8 mouse cellular contexts compared by ENCODE assay signal in genomic region chr6:85588568-85588967, GRCm38 (mm10). TPM values are rescaled to one million over a fixed set of nuclear protein-coding genes. Genes with fewer than 3 reads are reported as not detected.
DNase-seq lines count a peak whose midpoint lies in the region; ATAC-seq lines count a peak whose summit lies in the region.

No protein-coding gene starts in this region.

- no peaks in the 10 kb centered on the region for H3K27me3 ChIP-seq in liver, embryonic 11.5 days (replicated peaks; ENCODE audit: control insufficient read depth, insufficient read depth, low read length)
- H3K27me3 ChIP-seq in embryonic facial prominence, embryonic 12.5 days: no peaks in the 10 kb centered on the region
- no peaks in the 10 kb centered on the region for H3K27me3 ChIP-seq in intestine, embryonic 14.5 days (replicated peaks; ENCODE audit: control insufficient read depth, insufficient read depth, low read length)
- no peaks in the 10 kb centered on the region for H3K27me3 ChIP-seq in neural tube, embryonic 13.5 days

- peak overlapping the region; percentile 92 for H3K4me3 ChIP-seq in liver, embryonic 11.5 days (ENCODE audit: low read depth, low read length)
- peak overlapping the region; percentile 87 for H3K4me3 ChIP-seq in embryonic facial prominence, embryonic 12.5 days
- peak overlapping the region; percentile 90 for H3K4me3 ChIP-seq in intestine, embryonic 14.5 days (ENCODE audit: low read depth, low read length)
- peak overlapping the region; percentile 96 for H3K4me3 ChIP-seq in neural tube, embryonic 13.5 days

- no peaks in the 10 kb centered on the region for H3K9me3 ChIP-seq in liver, embryonic 11.5 days (ENCODE audit: control insufficient read depth, low read length)
- no peaks in the 10 kb centered on the region for H3K9me3 ChIP-seq in embryonic facial prominence, embryonic 12.5 days
- no peaks in the 10 kb centered on the region for H3K9me3 ChIP-seq in intestine, embryonic 14.5 days (ENCODE audit: control insufficient read depth, low read length)
- H3K9me3 ChIP-seq in neural tube, embryonic 13.5 days: no peaks in the 10 kb centered on the region

- H3K4me2 ChIP-seq in liver, embryonic 11.5 days: peak overlapping the region; percentile 83
- H3K4me2 ChIP-seq in embryonic facial prominence, embryonic 12.5 days (replicated peaks): peak overlapping the region; percentile 70
- peak overlapping the region; percentile 81 for H3K4me2 ChIP-seq in intestine, embryonic 14.5 days (ENCODE audit: low read length)
- H3K4me2 ChIP-seq in neural tube, embryonic 13.5 days: peak overlapping the region; percentile 71

- peak overlapping the region; percentile 85 for H3K9ac ChIP-seq in liver, embryonic 11.5 days (ENCODE audit: low read depth, low read length)
- peak overlapping the region; percentile 82 for H3K9ac ChIP-seq in embryonic facial prominence, embryonic 12.5 days
- H3K9ac ChIP-seq in intestine, embryonic 14.5 days (ENCODE audit: low read length): peak overlapping the region; percentile 79
- peak overlapping the region; percentile 87 for H3K9ac ChIP-seq in neural tube, embryonic 13.5 days

- H3K27ac ChIP-seq in liver, embryonic 11.5 days (ENCODE audit: low read depth, low read length): no peak overlapping the region
- H3K27ac ChIP-seq in embryonic facial prominence, embryonic 12.5 days: no peak overlapping the region
- H3K27ac ChIP-seq in intestine, embryonic 14.5 days (ENCODE audit: low read depth): no peak overlapping the region
- no peak overlapping the region for H3K27ac ChIP-seq in neural tube, embryonic 13.5 days (replicated peaks)

- H3K4me1 ChIP-seq in liver, embryonic 11.5 days (replicated peaks; ENCODE audit: control insufficient read depth, insufficient read depth, low read length): peaks cover 8% of the 10 kb centered on the region; the same call in 1 of the 2 replicates
- H3K4me1 ChIP-seq in embryonic facial prominence, embryonic 12.5 days: peaks cover 20% of the 10 kb centered on the region
- peaks cover 13% of the 10 kb centered on the region for H3K4me1 ChIP-seq in intestine, embryonic 14.5 days (replicated peaks; ENCODE audit: control insufficient read depth, insufficient read depth, low read length)
- peaks cover 25% of the 10 kb centered on the region for H3K4me1 ChIP-seq in neural tube, embryonic 13.5 days (replicated peaks)

- no peaks in the 10 kb centered on the region for H3K36me3 ChIP-seq in liver, embryonic 11.5 days (ENCODE audit: control insufficient read depth, insufficient read depth, low read length)
- no peaks in the 10 kb centered on the region for H3K36me3 ChIP-seq in embryonic facial prominence, embryonic 12.5 days
- no peaks in the 10 kb centered on the region for H3K36me3 ChIP-seq in intestine, embryonic 14.5 days (ENCODE audit: control insufficient read depth, insufficient read depth, low read length)
- no peaks in the 10 kb centered on the region for H3K36me3 ChIP-seq in neural tube, embryonic 13.5 days

- WGBS in liver, embryonic 11.5 days: 19% methylated on average over 4 of the region's 4 CpGs
- 14% methylated on average over 4 of the region's 4 CpGs for WGBS in embryonic facial prominence, embryonic 12.5 days
- 12% methylated on average over 4 of the region's 4 CpGs for WGBS in intestine, embryonic 14.5 days
- WGBS in neural tube, embryonic 13.5 days: 8% methylated on average over 4 of the region's 4 CpGs

- ATAC-seq in liver, embryonic 11.5 days (replicated peaks; ENCODE audit: low FRiP score): no peak
- ATAC-seq in embryonic facial prominence, embryonic 12.5 days (ENCODE audit: insufficient number of reproducible peaks, insufficient read depth, low FRiP score, low TSS enrichment): no peak
- no peak for ATAC-seq in intestine, embryonic 14.5 days (replicated peaks; ENCODE audit: low FRiP score, low TSS enrichment, low read depth)
- no peak for ATAC-seq in neural tube, embryonic 13.5 days (ENCODE audit: low read depth)

- no peak for DNase-seq in liver, embryonic 11.5 days (ENCODE audit: low spot score)
- no peak for DNase-seq in liver
- DNase-seq in intestine, embryonic 14.5 days (ENCODE audit: low spot score): no peak
- no peak for DNase-seq in frontal cortex, adult 2 months (ENCODE audit: extremely low spot score in 1 of 2, low spot score in 1 of 2)
- DNase-seq in cerebellum, postnatal 4 days (ENCODE audit: low spot score in 2 of 2): no peak
- DNase-seq in T-cell, adult 2 months (ENCODE audit: low spot score): no peak

RNA-seq across cellular contexts. Expression of gene Alms1, which starts 1.2 kb away (rescaled TPM):
- polyA plus RNA-seq in liver, embryonic 11.5 days (2014; fragmentation: Nextera tagmentation; extraction: Ambion mirVana): 6.0 and 6.3 TPM in 2 replicates
- polyA plus RNA-seq in embryonic facial prominence, embryonic 12.5 days (2016; fragmentation: Nextera tagmentation; extraction: Ambion mirVana): 8.5 and 8.7 TPM in 2 replicates
- polyA plus RNA-seq in intestine, embryonic 14.5 days (2014; fragmentation: Nextera tagmentation; extraction: Ambion mirVana): 6.0 and 6.5 TPM in 2 replicates
- polyA plus RNA-seq in neural tube, embryonic 13.5 days (2015; fragmentation: Nextera tagmentation; extraction: Ambion mirVana): 4.4 and 6.0 TPM in 2 replicates
- 4.5 and 4.7 TPM in 2 replicates for polyA plus RNA-seq in frontal cortex, adult 2 months (2012; rRNA removed)
